Mouse (Mus musculus): Measurements from ENCODE around the gene 6430571L13Rik.

DNA sequence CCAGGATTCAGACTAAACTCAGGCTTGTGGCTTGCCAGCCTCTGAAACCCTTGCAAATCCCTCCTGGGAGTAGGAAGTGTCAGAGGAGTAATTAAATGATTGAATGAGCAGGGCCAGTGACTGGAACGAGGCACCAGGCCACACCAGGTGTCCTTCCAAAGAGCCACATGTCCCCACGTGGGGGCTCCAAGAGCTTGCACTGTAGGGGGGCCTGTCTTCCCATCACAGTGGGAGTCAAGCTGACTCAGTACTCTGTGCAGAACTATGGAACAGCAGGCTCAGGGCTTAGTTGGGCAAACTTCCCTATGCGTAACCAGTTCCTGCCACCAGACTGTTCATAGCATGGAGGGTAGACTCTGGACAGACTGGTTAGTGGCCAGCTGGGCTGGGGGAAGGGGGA lies 44.0 kb downstream of the 6430571L13Rik start:
- no peak for TF ChIP-seq CTCF (IDR thresholded peaks at IDR 0.05; ENCODE audit: low read depth)
- no peak for TF ChIP-seq EP300 (IDR thresholded peaks at IDR 0.05; ENCODE audit: low read depth)

Measured in liver, embryonic 14.5 days (tissue).